Mouse (Mus musculus) CH12.LX (cell line): ENCODE measurements around the gene Zeb2. TPM values are rescaled to one million over a fixed set of nuclear protein-coding genes. Genes with fewer than 3 reads are reported as not detected.

Source experiments
- DNase-seq: peaks from one replicate; pipeline ENCODE4 v3.0.0-alpha.2; 2013; ENCODE audit errors: extremely low read depth
- H3K27ac ChIP-seq: 2 replicates; pipeline ENCODE4 v1.5.1; 2012; ENCODE audit warnings: low read depth, mild to moderate bottlenecking, control low read depth, moderate library complexity; ENCODE audit not compliant: insufficient read depth
- H3K27me3 ChIP-seq: replicated peaks from 2 replicates; pipeline ENCODE3; 2012; ENCODE audit warnings: inconsistent platforms
- H3K36me3 ChIP-seq, 2 experiments: replicated peaks in 1 of 2; 2 replicates each; pipeline versions ENCODE3 to v1.6.1; 2012; ENCODE audit warnings: inconsistent platforms in 1 of 2, low read length in 1 of 2, mild to moderate bottlenecking in 1 of 2, mixed read lengths in 1 of 2, moderate library complexity in 1 of 2; ENCODE audit not compliant: control insufficient read depth in 1 of 2, insufficient read depth in 1 of 2
- H3K4me1 ChIP-seq, 2 experiments: 2 replicates each; pipeline ENCODE4 v1.6.1; 2012; ENCODE audit warnings: inconsistent platforms in 1 of 2, moderate library complexity in 1 of 2; ENCODE audit not compliant: insufficient read depth in 2 of 2, control insufficient read depth in 1 of 2
- H3K4me2 ChIP-seq: 2 replicates; pipeline ENCODE4 v1.6.1; 2012; ENCODE audit warnings: low read depth, mild to moderate bottlenecking, control low read depth; ENCODE audit not compliant: poor library complexity, insufficient read depth, severe bottlenecking
- H3K4me3 ChIP-seq, 3 experiments: fragments of 150-350 bp in 1 of 3; sonication (generic) in 1 of 3; replicated peaks in 1 of 3; 2 replicates each; pipeline versions ENCODE3 to v1.5.1; 2011 to 2012; ENCODE audit warnings: low read depth in 2 of 3, low read length in 2 of 3, mild to moderate bottlenecking in 2 of 3, moderate library complexity in 2 of 3, control low read depth in 1 of 3, improper control_type of control experiment in 1 of 3, inconsistent platforms in 1 of 3, mixed read lengths in 1 of 3; ENCODE audit not compliant: poor library complexity in 1 of 3
- H3K79me2 ChIP-seq: replicated peaks from 2 replicates; pipeline ENCODE4 v1.6.1; 2012; ENCODE audit warnings: mild to moderate bottlenecking, moderate library complexity; ENCODE audit not compliant: control insufficient read depth, poor library complexity, insufficient read depth, severe bottlenecking; ENCODE audit errors: extremely low read depth
- H3K9ac ChIP-seq: 2 replicates; pipeline ENCODE4 v1.6.1; 2012; ENCODE audit warnings: low read depth, mild to moderate bottlenecking, control low read depth, moderate library complexity; ENCODE audit not compliant: insufficient read depth
- H3K9me3 ChIP-seq: replicated peaks from 2 replicates; pipeline ENCODE3; 2012; ENCODE audit warnings: low read length, inconsistent platforms, mixed read lengths
- CHD1 ChIP-seq: IDR thresholded peaks from 2 replicates; pipeline ENCODE4 v1.6.1; 2012; ENCODE audit warnings: low read depth, low read length, improper control_type of control experiment, inconsistent platforms
- ELF1 ChIP-seq: IDR thresholded peaks from 2 replicates; pipeline ENCODE4 v1.6.1; 2014; ENCODE audit warnings: low read depth, mild to moderate bottlenecking, inconsistent platforms, low read length, improper control_type of control experiment
- EP300 ChIP-seq: IDR thresholded peaks from 2 replicates; pipeline ENCODE4 v1.6.1; 2011; ENCODE audit warnings: low read length, improper control_type of control experiment
- ETS1 ChIP-seq: conservative IDR thresholded peaks from 2 replicates; pipeline ENCODE4 v1.6.1; 2012; ENCODE audit warnings: low read depth, mild to moderate bottlenecking, inconsistent platforms, low read length, improper control_type of control experiment, moderate library complexity
- JUN ChIP-seq: IDR thresholded peaks from 2 replicates; pipeline ENCODE4 v1.6.1; 2011; ENCODE audit warnings: low read depth, mild to moderate bottlenecking, low read length, improper control_type of control experiment, moderate library complexity; ENCODE audit not compliant: insufficient read depth
- MAX ChIP-seq: IDR thresholded peaks from 2 replicates; pipeline ENCODE4 v1.6.1; 2011; ENCODE audit warnings: low read length, improper control_type of control experiment
- MYC ChIP-seq: IDR thresholded peaks from 2 replicates; pipeline ENCODE4 v1.6.1; 2011; ENCODE audit warnings: low read depth, mild to moderate bottlenecking, improper control_type of control experiment, low read length
- NRF1 ChIP-seq: IDR thresholded peaks from 2 replicates; pipeline ENCODE4 v1.6.1; 2014; ENCODE audit warnings: low read depth, mild to moderate bottlenecking, inconsistent platforms, low read length, improper control_type of control experiment, moderate library complexity
- SIN3A ChIP-seq: IDR thresholded peaks from 2 replicates; pipeline ENCODE4 v1.6.1; 2012; ENCODE audit warnings: low read length, improper control_type of control experiment, inconsistent platforms
- USF1 ChIP-seq: IDR thresholded peaks from 2 replicates; pipeline ENCODE4 v1.6.1; 2014; ENCODE audit warnings: low read depth, mild to moderate bottlenecking, inconsistent platforms, low read length, improper control_type of control experiment
- USF2 ChIP-seq: conservative IDR thresholded peaks from 2 replicates; pipeline ENCODE4 v1.6.1; 2011; ENCODE audit warnings: low read depth, low read length, improper control_type of control experiment
- ZC3H11A ChIP-seq: IDR thresholded peaks from 2 replicates; pipeline ENCODE4 v1.6.1; 2012; ENCODE audit warnings: low read depth, mild to moderate bottlenecking, inconsistent platforms, low read length, improper control_type of control experiment
- ZNF384 ChIP-seq: IDR thresholded peaks from 2 replicates; pipeline ENCODE4 v1.6.1; 2012; ENCODE audit warnings: low read depth, low read length, improper control_type of control experiment, inconsistent platforms
- dilution Hi-C: fragments of 300-500 bp; cut with MboI; formaldehyde crosslinking; loops from 2 replicates; pipeline ENCODE4 v1.14.3; 2020; ENCODE audit warnings: low sequenced_read_pairs; ENCODE audit not compliant: extremely low pct_unique_long_range_greater_than_20kb, extremely low pct_ligation_motif_present
- in situ Hi-C: fragments of 300-500 bp; cut with MboI; formaldehyde crosslinking; loops from 3 replicates; pipeline ENCODE4 v1.14.3; 2019; ENCODE audit warnings: low sequenced_read_pairs, low pct_ligation_motif_present, low pct_unique_long_range_greater_than_20kb, mixed read lengths
- polyA plus RNA-seq: library from polyadenylated mRNA; unstranded; fragments of >175 nt; gene quantifications from 2 replicates; pipeline ENCODE4 v1.2.1, GENCODE M21; 2012; ENCODE audit warnings: low read depth; ENCODE audit not compliant: insufficient read length
- total RNA-seq, 2 experiments: library from RNA; depleted of rRNA; stranded (reverse); fragments of 300-350 nt in 1 of 2; fragments of >200 nt in 1 of 2; gene quantifications; 2 replicates each; pipeline ENCODE4 v1.2.3; 2012 to 2014

The Zeb2 gene
- total and polyA plus RNA-seq, 3 experiments = 12.9 to 25.8 (median 20.8) TPM

DNA sequence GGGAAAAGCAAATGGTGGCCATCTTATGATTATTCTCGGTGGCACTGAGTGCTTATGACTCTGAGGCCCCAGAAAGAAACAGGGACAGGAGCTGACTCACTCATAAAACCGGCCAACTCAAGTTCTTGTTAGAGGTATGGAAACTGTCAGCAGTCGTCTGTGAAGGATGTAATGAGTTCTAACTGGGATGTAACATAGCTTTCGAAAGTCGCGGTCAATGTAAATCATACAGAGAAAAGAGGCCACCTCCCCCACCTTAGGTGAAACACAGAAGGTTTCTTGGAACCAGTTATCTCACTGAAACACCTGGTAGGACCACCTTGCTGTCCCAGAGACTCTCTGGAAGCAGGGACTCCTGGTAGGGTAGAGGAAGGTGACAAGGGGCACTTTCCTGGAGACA is 61.3 kb downstream of the Zeb2 start (continued):
- 0 out of 2 replicates have a peak, but pooled peaks have one; percentile 11 for TF ChIP-seq ELF1
- peak; percentile 43 for TF ChIP-seq JUN
- TF ChIP-seq ZC3H11A = no peak
- peak; percentile 73; the same call in 1 of the 2 replicates for TF ChIP-seq SIN3A
- peak; percentile 43 for TF ChIP-seq ETS1
- TF ChIP-seq EP300 = peak; percentile 80
- no peak for TF ChIP-seq MAX
- TF ChIP-seq NRF1 = no peak
- TF ChIP-seq, all 38 proteins: peak for 16

GRCm38 (mm10) chr2:45055034-45055615 is 62.1 kb downstream of the Zeb2 start:
- dilution Hi-C loops (no loop called here), in situ Hi-C loops (no loop called here)
- Histone ChIP-seq H3K4me3 (no peak overlapping the region), H3K4me2 (peak overlapping the region; percentile 86; the same call in 1 of the 2 replicates), H3K4me1 (peaks cover 35 to 95% of the 10 kb centered on the region in 2 experiments), H3K27me3 (no peaks in the 10 kb centered on the region), H3K27ac (peak overlapping the region; percentile 61), H3K9ac (peak overlapping the region; percentile 50), H3K79me2 (peaks cover 71% of the 10 kb centered on the region), H3K9me3 (no peaks in the 10 kb centered on the region), H3K36me3 (peaks cover 5 to 26% of the 10 kb centered on the region in 2 experiments)
- TF ChIP-seq CHD1 (peak; percentile 22; the same call in 1 of the 2 replicates), USF1 (no peak)
- no peak for DNase-seq

GRCm38 (mm10) chr2:45054070-45055025 is 62.8 kb downstream of the Zeb2 start:
- in situ Hi-C loops = no loop called here
- TF ChIP-seq ELF1 = no peak
- TF ChIP-seq CHD1 = peak; percentile 85
- no peak for TF ChIP-seq ZC3H11A
- no peak for TF ChIP-seq USF2
- peak; percentile 50; the same call in 1 of the 2 replicates for TF ChIP-seq ZNF384
- 0 out of 2 replicates have a peak, but pooled peaks have one; percentile 19 for TF ChIP-seq MYC
- dilution Hi-C loops = no loop called here
- peak overlapping the region; percentile 36 for H3K27ac ChIP-seq
- H3K79me2 ChIP-seq = peaks cover 69% of the 10 kb centered on the region
- H3K9ac ChIP-seq = peak overlapping the region; percentile 29; the same call in 1 of the 2 replicates
- no peak for DNase-seq
- H3K4me3 ChIP-seq = no peak overlapping the region
- H3K9me3 ChIP-seq = no peaks in the 10 kb centered on the region
- no peaks in the 10 kb centered on the region for H3K27me3 ChIP-seq
- no peak overlapping the region; the same call in 1 of the 2 replicates for H3K4me2 ChIP-seq
- H3K36me3 ChIP-seq = peaks cover 7 to 27% of the 10 kb centered on the region in 2 experiments
- peaks cover 36 to 96% of the 10 kb centered on the region in 2 experiments for H3K4me1 ChIP-seq
